Mouse (Mus musculus) urinary bladder, postnatal 14 days (tissue): ENCODE data around the gene Serpina3g.

Experiments
- DNase-seq: peaks from one replicate; pipeline ENCODE4 v3.0.0; 2021; ENCODE audit warnings: low spot score

Serpina3g gene

GRCm38 (mm10) chr12:104283380-104283779, 47.3 kb downstream of the Serpina3g start:
- no peak for DNase-seq

- DNase-seq, result no peak
Measured at GRCm38 (mm10) chr12:104288336-104288735, 52.3 kb downstream of the Serpina3g start.

- DNase-seq, result no peak
Measured at GRCm38 (mm10) chr12:104289872-104290271, 53.8 kb downstream of the Serpina3g start.
